Mouse (Mus musculus) heart, adult 2 months (tissue): ENCODE results near the gene Hacd2.

Source experiments
- CTCF ChIP-seq: fragments of 200-600 bp; IDR thresholded peaks from 2 replicates; pipeline ENCODE4 v1.8.1; 2022; ENCODE audit warnings: antibody characterized with exemption, mild to moderate bottlenecking, moderate library complexity
- EP300 ChIP-seq: fragments of 200-500 bp; IDR thresholded peaks from 2 replicates; pipeline ENCODE4 v1.6.1; 2011; ENCODE audit warnings: low read depth, low read length, control low read depth; ENCODE audit not compliant: insufficient read depth
- POLR2A ChIP-seq: fragments of 200-500 bp; IDR thresholded peaks from 2 replicates; pipeline ENCODE4 v1.6.1; 2011; ENCODE audit warnings: mild to moderate bottlenecking, low read depth, low read length, control low read depth; ENCODE audit not compliant: insufficient read depth

DNA sequence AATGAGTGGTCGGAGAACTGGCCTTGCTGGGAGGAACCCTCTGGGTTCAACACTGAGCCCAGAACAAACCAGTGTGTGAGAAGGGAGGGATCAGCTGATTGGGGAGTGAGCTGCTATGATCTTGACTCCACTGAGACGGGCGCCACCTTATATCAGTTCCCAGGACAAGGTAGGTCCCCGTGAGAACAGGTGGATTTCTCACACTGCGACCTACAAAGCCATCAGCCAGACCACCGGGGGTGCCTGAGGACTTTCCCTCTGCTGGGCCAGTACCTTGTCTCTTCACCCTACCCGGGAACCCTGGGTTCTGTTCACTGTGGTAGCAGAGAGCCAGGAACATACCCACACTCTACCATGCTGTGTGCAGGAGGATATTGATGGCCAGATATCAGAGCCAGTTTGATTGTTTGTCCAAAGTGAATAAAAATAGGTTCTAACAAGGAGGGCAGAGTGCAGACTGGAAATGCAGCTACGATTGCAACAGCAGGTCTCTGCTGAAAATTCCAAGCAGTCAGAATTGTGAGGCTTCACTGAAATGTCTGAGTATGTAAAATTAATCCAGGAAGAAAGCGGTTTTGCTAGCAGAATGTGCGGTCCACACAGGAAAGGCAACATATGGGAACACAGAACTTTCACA lies 28.4 kb upstream of the Hacd2 start:
- TF ChIP-seq CTCF: no peak
- no peak for TF ChIP-seq POLR2A
- TF ChIP-seq EP300: no peak
